Mouse (Mus musculus) spleen, adult 2 months (tissue): ENCODE data around the gene Atl3.

ENCODE experiments used
- CTCF ChIP-seq: fragments of 200-500 bp; IDR thresholded peaks from 2 replicates; pipeline ENCODE4 v1.5.1; 2011; ENCODE audit warnings: mild to moderate bottlenecking, inconsistent platforms; ENCODE audit not compliant: insufficient read depth, insufficient read length, insufficient replicate concordance; ENCODE audit errors: extremely low read depth
- POLR2A ChIP-seq: fragments of 200-500 bp; IDR thresholded peaks from 2 replicates; pipeline ENCODE4 v1.6.1; 2011; ENCODE audit warnings: low read depth, low read length, inconsistent platforms

- TF ChIP-seq CTCF (no peak), POLR2A (no peak)
Measured at GRCm38 (mm10) chr19:7569650-7570049, 75.8 kb downstream of the Atl3 start.
